ENCODE assay signal across 40 mouse cellular contexts in genomic region chr5:87375874-87376383, GRCm38 (mm10). TPM values are rescaled to one million over a fixed set of nuclear protein-coding genes. Genes with fewer than 3 reads are reported as not detected.
"Had no signal": no experiment of that assay in that cellular context is flagged by ENCODE, and none has a peak within 500 bp of the region (broad histone marks: within the 10 kb centered on the region; RNA-seq: fewer than 3 reads in every experiment).

No protein-coding gene starts in this region.

- H3K27ac ChIP-seq: embryonic facial prominence, embryonic 10.5 days; embryonic facial prominence, embryonic 12.5 days; embryonic facial prominence, embryonic 13.5 days; embryonic facial prominence, embryonic 15.5 days; forebrain, embryonic 10.5 days; forebrain, embryonic 12.5 days; forebrain, embryonic 13.5 days; forebrain, embryonic 15.5 days; gastrocnemius, adult 2 months; heart, adult 2 months had no signal

- H3K9ac ChIP-seq: embryonic facial prominence, embryonic 12.5 days; embryonic facial prominence, embryonic 13.5 days; embryonic facial prominence, embryonic 15.5 days; forebrain, embryonic 12.5 days; forebrain, embryonic 13.5 days; forebrain, embryonic 15.5 days; forebrain, postnatal 0 days had no signal

- DNase-seq: cerebellum, adult 18-20 months; cerebellum, adult 2 months; cerebellum, adult 8-10 months; cerebellum, adult 9-10 months; cerebellum, adult 9-11 months; cerebellum, postnatal 10 days; cerebellum, postnatal 14 days; cerebellum, postnatal 25 days; cerebellum, postnatal 36 days; embryo, embryonic 11 days; forebrain, postnatal 0 days; gastrocnemius, adult 2 months; gastrocnemius, postnatal 10 days; gastrocnemius, postnatal 14 days; gastrocnemius, postnatal 25 days; gastrocnemius, postnatal 36 days; heart, adult 11 months; heart, adult 18-20 months; heart, adult 2 months had no signal

- ATAC-seq: forebrain, embryonic 13.5 days; forebrain, embryonic 14.5 days; forebrain, embryonic 15.5 days; forebrain, embryonic 16.5 days; forebrain, postnatal 0 days had no signal

- H3K4me2 ChIP-seq: embryonic facial prominence, embryonic 12.5 days; embryonic facial prominence, embryonic 13.5 days; embryonic facial prominence, embryonic 15.5 days; forebrain, embryonic 12.5 days; forebrain, embryonic 13.5 days; forebrain, embryonic 15.5 days had no signal

- H3K4me3 ChIP-seq: embryonic facial prominence, embryonic 10.5 days; embryonic facial prominence, embryonic 12.5 days; embryonic facial prominence, embryonic 13.5 days; embryonic facial prominence, embryonic 15.5 days; erythroblast, embryonic 14.5 days; forebrain, embryonic 10.5 days; forebrain, embryonic 12.5 days; forebrain, embryonic 13.5 days; forebrain, embryonic 15.5 days; gastrocnemius, adult 2 months; heart, adult 2 months had no signal

- H3K9me3 ChIP-seq: embryonic facial prominence, embryonic 10.5 days; embryonic facial prominence, embryonic 12.5 days; embryonic facial prominence, embryonic 13.5 days; embryonic facial prominence, embryonic 15.5 days; forebrain, embryonic 10.5 days; forebrain, embryonic 12.5 days; forebrain, embryonic 13.5 days; forebrain, embryonic 15.5 days had no signal

- H3K27me3 ChIP-seq: embryonic facial prominence, embryonic 12.5 days; embryonic facial prominence, embryonic 13.5 days; embryonic facial prominence, embryonic 15.5 days; forebrain, embryonic 12.5 days; forebrain, embryonic 13.5 days; forebrain, embryonic 15.5 days had no signal

- H3K36me3 ChIP-seq: embryonic facial prominence, embryonic 10.5 days; embryonic facial prominence, embryonic 12.5 days; embryonic facial prominence, embryonic 13.5 days; embryonic facial prominence, embryonic 15.5 days; forebrain, embryonic 10.5 days; forebrain, embryonic 12.5 days; forebrain, embryonic 15.5 days had no signal

- H3K4me1 ChIP-seq: embryonic facial prominence, embryonic 10.5 days; embryonic facial prominence, embryonic 12.5 days; embryonic facial prominence, embryonic 13.5 days; embryonic facial prominence, embryonic 15.5 days; forebrain, embryonic 10.5 days; forebrain, embryonic 12.5 days; forebrain, embryonic 13.5 days; forebrain, embryonic 15.5 days had no signal

RNA-seq across cellular contexts. Expression of gene Ugt2a3, which starts 38.9 kb away (rescaled TPM):
- total RNA-seq: common myeloid progenitor, adult 5-6 weeks; forebrain, postnatal 0 days; gastrocnemius, adult 18-20 months; gastrocnemius, adult 2 months; gastrocnemius, adult 8-10 months; gastrocnemius, postnatal 10 days; gastrocnemius, postnatal 14 days; gastrocnemius, postnatal 25 days; gastrocnemius, postnatal 36 days; gastrocnemius, postnatal 4 days; granulocyte monocyte progenitor cell, adult 5-6 weeks; heart, adult 18-20 months; heart, adult 2 months had no signal
- polyA plus RNA-seq: cerebellum, adult 2 months; cortical plate, adult 2 months; embryonic facial prominence, embryonic 10.5 days; embryonic facial prominence, embryonic 11.5 days; embryonic facial prominence, embryonic 12.5 days; embryonic facial prominence, embryonic 13.5 days; embryonic facial prominence, embryonic 14.5 days; embryonic facial prominence, embryonic 15.5 days; erythroblast, embryonic 14.5 days; forebrain, embryonic 10.5 days; forebrain, embryonic 11.5 days; forebrain, embryonic 12.5 days; forebrain, embryonic 13.5 days; forebrain, embryonic 14.5 days; forebrain, embryonic 15.5 days; forebrain, embryonic 16.5 days; forebrain, postnatal 0 days; frontal cortex, adult 2 months; heart, adult 2 months had no signal

RNA-seq across cellular contexts. Expression of gene Ugt2b38, which starts 48.1 kb away (rescaled TPM):
- total RNA-seq: common myeloid progenitor, adult 5-6 weeks; forebrain, postnatal 0 days; gastrocnemius, adult 18-20 months; gastrocnemius, adult 2 months; gastrocnemius, adult 8-10 months; gastrocnemius, postnatal 10 days; gastrocnemius, postnatal 14 days; gastrocnemius, postnatal 25 days; gastrocnemius, postnatal 36 days; gastrocnemius, postnatal 4 days; granulocyte monocyte progenitor cell, adult 5-6 weeks; heart, adult 18-20 months; heart, adult 2 months had no signal
- polyA plus RNA-seq: cerebellum, adult 2 months; cortical plate, adult 2 months; embryonic facial prominence, embryonic 10.5 days; embryonic facial prominence, embryonic 11.5 days; embryonic facial prominence, embryonic 12.5 days; embryonic facial prominence, embryonic 13.5 days; embryonic facial prominence, embryonic 14.5 days; embryonic facial prominence, embryonic 15.5 days; erythroblast, embryonic 14.5 days; forebrain, embryonic 10.5 days; forebrain, embryonic 11.5 days; forebrain, embryonic 12.5 days; forebrain, embryonic 13.5 days; forebrain, embryonic 14.5 days; forebrain, embryonic 15.5 days; forebrain, embryonic 16.5 days; forebrain, postnatal 0 days; frontal cortex, adult 2 months; heart, adult 2 months had no signal
